Mouse (Mus musculus): ENCODE data around the gene Ttc34.

The Ttc34 gene

GRCm38 (mm10) chr4:154852696-154853095, 15.4 kb downstream of the Ttc34 start:
- no peak for TF ChIP-seq GATA4 (IDR thresholded peaks at IDR 0.05; ENCODE audit: insufficient replicate concordance, low read length)

DNA sequence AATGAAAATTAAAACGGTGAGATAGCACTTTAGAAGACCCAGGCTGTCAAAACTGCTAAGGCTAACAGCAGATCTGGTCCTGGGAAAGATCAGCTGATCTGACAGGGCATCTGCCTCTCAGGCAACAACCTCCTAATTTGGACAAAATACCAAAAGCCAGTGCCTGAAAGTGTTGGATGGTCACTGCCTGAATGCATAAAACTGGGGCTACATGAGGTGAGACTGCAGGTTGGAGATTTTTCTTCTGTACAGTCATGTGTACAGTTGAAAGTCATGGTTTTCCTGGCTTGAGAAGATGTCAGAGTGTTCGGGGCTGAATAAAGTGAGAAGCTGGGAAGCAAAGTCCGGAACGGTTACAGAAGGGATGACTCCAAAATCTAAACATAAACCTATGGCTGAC, 16.6 kb downstream of the Ttc34 start:
- TF ChIP-seq GATA4 (IDR thresholded peaks at IDR 0.05; ENCODE audit: insufficient replicate concordance, low read length), result no peak

- no peak for TF ChIP-seq GATA4 (IDR thresholded peaks at IDR 0.05; ENCODE audit: insufficient replicate concordance, low read length)
Measured at GRCm38 (mm10) chr4:154854676-154855345, 17.6 kb downstream of the Ttc34 start.

DNA sequence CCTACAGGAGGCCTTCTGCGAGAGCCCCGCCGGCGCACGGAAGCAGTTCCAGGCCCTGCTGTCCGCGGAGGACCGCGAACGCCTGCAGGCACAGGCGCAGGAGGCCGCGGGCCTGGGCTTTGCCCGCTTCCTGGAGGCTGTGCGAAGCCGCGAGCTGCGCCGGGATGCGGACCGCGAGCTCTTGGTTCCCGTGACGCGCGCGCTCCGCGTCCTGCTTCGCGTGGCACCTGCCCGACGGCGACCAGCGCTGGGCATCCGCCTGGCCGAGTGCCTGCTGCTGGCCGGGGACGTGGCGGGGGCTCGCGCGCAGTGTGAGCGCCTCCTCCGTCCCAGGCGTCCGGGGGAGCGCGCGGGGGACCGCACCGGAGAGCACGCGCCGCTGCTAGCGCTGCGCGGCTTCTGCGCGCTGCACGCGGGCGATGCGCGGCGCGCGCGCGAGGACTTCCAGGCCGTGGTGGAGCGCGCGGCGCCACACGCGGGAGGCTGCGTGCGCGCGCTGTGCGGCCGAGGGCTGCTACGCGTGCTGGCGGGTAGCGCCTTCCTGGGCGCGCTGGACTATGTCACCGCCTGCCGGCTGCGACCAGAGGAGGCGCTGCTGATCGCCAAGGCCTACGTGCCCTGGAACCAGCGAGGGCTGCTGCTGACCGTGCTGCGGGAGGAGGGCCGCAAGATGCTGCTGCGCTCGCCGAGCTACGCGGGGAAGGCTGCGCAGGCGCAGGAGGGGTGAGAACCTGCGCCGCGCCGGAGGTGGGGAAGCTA, 18.6 kb downstream of the Ttc34 start:
- TF ChIP-seq GATA4 (IDR thresholded peaks at IDR 0.05; ENCODE audit: insufficient replicate concordance, low read length), result no peak

- TF ChIP-seq GATA4 (IDR thresholded peaks at IDR 0.05; ENCODE audit: insufficient replicate concordance, low read length), result no peak
Measured at GRCm38 (mm10) chr4:154856480-154856837, 19.2 kb downstream of the Ttc34 start.

DNA sequence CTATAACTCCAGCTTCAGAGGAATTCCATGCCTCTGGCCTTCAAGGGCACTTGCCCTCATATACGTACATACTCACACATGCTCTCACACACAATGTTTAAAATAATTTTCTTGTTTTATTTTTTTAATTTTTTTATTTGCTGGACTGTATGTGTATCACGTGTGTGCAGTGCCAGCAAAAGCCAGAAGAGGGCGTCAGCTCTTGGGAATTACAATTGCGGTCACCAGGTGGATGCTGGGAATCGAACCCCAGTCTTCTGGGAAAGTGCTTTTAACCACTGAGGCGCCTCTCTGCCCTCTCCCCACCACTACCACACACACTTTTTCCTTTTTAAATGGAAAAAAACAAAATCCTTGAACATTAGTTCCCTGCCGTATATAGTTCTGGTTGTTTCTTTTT, 19.6 kb downstream of the Ttc34 start:
- no peak for TF ChIP-seq GATA4 (IDR thresholded peaks at IDR 0.05; ENCODE audit: insufficient replicate concordance, low read length)

GRCm38 (mm10) chr4:154857366-154858240, 20.3 kb downstream of the Ttc34 start:
- TF ChIP-seq GATA4 (IDR thresholded peaks at IDR 0.05; ENCODE audit: insufficient replicate concordance, low read length), result no peak

GRCm38 (mm10) chr4:154858601-154859000, 21.3 kb downstream of the Ttc34 start:
- TF ChIP-seq GATA4 (IDR thresholded peaks at IDR 0.05; ENCODE audit: insufficient replicate concordance, low read length), result no peak

DNA sequence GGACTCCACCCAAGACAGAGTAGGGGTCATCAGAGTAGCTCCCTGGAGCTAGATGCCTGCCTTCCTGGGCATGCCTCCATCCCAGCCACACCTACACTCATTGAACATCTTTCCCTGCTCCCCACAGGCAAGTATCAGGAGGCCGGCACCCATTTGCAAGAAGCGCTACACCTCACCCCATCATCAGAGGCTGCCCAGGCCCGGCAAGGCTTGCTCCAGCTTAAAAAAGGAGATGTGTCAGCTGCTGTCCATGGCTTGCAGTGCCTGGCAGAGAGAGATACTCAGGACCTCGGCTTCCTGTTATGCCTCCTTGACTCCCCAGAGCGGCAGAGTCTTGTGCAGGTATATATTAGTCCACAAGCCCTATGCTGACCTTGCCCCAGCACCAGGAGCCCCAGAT, 24.7 kb downstream of the Ttc34 start:
- TF ChIP-seq GATA4 (IDR thresholded peaks at IDR 0.05; ENCODE audit: insufficient replicate concordance, low read length), result no peak

- TF ChIP-seq GATA4 (IDR thresholded peaks at IDR 0.05; ENCODE audit: insufficient replicate concordance, low read length), result no peak
Measured at GRCm38 (mm10) chr4:154863436-154863935, 26.2 kb downstream of the Ttc34 start.

DNA sequence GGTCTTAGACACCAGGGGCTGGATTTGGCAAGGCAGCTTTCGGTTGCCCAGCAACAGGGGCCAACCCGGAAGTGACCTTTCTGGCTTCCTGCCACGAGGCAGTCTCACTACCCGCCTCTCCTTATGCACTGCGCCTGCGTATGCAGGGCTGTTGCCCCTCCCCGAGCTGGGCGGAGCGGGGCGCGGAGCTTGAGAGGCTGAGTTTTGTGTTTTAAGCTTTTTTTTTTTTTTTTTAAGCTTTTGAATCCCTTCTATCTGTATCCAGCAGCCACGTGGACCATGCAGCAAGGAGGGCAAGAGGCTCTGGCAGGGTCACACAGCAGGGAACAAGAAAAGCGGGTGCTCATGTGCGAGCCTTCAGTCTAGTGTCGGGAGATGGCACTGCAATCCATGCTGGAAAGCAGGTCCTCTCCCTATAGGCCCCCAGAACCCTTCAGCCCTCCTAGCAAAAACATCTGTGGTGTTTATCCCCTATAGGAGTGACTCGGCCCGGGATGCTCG, 27.1 kb downstream of the Ttc34 start:
- no peak for TF ChIP-seq GATA4 (IDR thresholded peaks at IDR 0.05; ENCODE audit: insufficient replicate concordance, low read length)

DNA sequence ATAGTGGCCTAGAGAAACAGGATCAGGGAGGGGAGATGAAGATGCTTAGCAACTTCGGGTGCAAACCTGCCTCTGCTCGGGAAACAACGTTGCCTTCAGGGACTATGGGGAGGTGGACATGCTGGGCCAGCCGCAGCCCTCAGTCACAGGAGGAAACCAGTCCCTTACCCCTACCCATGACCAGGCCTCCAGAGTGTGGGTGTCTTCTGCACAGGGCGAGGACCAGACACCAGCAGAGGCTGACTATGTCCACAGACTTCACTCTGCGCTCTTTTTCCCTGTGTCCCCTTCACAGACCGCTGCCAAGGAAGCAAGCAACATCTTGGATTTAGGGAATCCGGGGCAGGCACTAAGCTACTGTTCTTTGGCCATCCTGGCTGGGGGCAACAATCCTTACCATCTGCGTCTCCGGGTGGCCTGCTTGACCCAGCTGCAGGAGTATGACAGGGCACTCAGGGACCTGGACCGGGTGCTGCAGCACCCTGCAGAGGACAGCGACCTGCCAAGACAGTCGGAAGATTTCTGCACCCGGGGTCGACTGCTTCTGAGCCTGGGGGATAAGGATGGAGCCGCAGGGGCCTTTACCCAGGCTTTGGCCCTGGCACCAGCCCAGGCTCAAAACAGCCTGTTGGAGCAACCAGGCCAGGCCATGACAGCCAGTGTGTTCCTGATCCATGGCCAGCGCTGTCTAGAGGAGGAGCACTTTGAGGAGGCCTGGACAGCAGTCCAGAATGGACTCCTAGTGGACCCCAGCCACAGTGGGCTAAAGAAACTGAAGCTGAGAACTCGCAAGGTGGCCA, 27.9 kb downstream of the Ttc34 start:
- TF ChIP-seq GATA4 (IDR thresholded peaks at IDR 0.05; ENCODE audit: insufficient replicate concordance, low read length), result no peak

GRCm38 (mm10) chr4:154866391-154866790, 29.1 kb downstream of the Ttc34 start:
- TF ChIP-seq GATA4 (IDR thresholded peaks at IDR 0.05; ENCODE audit: insufficient replicate concordance, low read length), result no peak

DNA sequence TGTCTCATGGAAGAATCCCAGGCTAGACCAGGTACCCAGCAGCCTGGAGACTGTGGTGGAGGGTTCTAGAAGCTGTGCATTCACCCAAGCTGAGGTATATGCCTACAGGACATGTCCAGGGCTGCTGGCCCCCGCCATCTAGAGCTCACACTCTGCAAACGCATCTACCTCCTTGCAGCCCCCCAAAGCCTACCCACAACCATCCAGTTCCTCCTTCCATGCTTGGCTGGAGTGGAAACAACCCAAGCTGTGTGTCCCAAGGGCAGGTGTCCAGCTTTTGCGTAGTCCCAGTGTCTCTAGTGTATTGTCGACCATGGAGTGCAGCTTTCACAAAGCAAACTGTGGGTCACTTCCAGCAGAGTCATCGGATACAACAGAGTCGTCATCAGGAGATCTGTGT, 30.0 kb downstream of the Ttc34 start:
- no peak for TF ChIP-seq GATA4 (IDR thresholded peaks at IDR 0.05; ENCODE audit: insufficient replicate concordance, low read length)

- no peak for TF ChIP-seq GATA4 (IDR thresholded peaks at IDR 0.05; ENCODE audit: insufficient replicate concordance, low read length)
Measured at GRCm38 (mm10) chr4:154869440-154869839, 32.2 kb downstream of the Ttc34 start, which contains the start of gene Mmel1. Gene Mmel1, plus strand, starts transcription at chr4:154869585.

All from liver, adult (tissue).